Mouse (Mus musculus) monocyte, adult 2 months (primary cell): Measurements from ENCODE around the gene Slc16a2.

Experiments
- DNase-seq, 2 experiments: peaks; one replicate each; pipeline ENCODE4 v3.0.0; 2022; ENCODE audit warnings: low spot score in 2 of 2, low read depth in 1 of 2

Slc16a2 gene

GRCm38 (mm10) chrX:103741215-103742056, 80.3 kb downstream of the Slc16a2 start:
- DNase-seq: no peak

- no peak for DNase-seq
Observed at GRCm38 (mm10) chrX:103734041-103734625, 87.7 kb downstream of the Slc16a2 start.

GRCm38 (mm10) chrX:103733091-103733490, 88.7 kb downstream of the Slc16a2 start:
- DNase-seq: no peak

- no peak for DNase-seq
Observed at GRCm38 (mm10) chrX:103732033-103732703, 89.6 kb downstream of the Slc16a2 start.

- DNase-seq: no peak
Observed at GRCm38 (mm10) chrX:103722437-103722836, 99.3 kb downstream of the Slc16a2 start.

- DNase-seq: no peak
Observed at GRCm38 (mm10) chrX:103719618-103720185, 102.1 kb downstream of the Slc16a2 start.

- DNase-seq: no peak
Observed at GRCm38 (mm10) chrX:103712922-103713321, 108.9 kb downstream of the Slc16a2 start.

DNA sequence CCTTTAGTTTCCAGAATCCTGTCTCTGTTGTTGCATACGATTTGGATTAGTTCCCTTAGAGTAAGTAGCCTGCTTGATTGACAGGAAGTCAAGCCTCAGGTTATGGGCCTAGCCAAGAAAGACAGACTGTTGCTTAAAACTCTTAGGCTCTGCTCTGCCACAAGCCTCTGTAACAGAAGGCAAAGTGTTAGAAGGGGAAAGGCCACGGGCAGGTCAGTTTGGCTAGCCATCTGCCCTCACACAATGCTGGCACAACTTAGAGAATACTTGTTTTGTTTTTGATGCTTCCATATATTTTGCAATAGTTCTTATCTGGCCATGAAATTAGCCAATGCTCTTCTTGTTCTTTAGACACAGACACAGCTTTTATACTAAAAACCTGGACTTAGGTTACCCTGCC, 112.1 kb downstream of the Slc16a2 start:
- no peak for DNase-seq

DNA sequence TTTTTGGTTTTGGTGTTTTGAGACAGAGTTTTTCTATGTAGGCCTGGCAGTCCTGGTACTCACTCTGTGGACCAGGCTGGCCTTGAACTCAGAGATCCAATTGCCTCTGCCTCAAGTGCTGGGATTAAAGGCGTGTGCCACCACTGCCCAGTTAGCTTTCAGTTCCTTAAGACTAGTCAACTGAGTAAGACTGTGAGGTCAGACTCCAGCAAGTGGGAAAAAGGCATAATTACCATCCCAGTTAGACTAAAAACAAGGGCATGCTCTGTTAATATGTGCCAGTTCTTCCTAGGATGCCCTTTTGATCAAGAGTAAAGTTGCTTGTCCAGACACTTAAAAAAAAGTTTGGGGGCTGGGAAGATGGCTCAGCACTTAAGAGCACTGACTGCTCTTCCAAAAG, 113.2 kb downstream of the Slc16a2 start:
- DNase-seq: no peak

GRCm38 (mm10) chrX:103704611-103705010, 117.2 kb downstream of the Slc16a2 start:
- DNase-seq: no peak

GRCm38 (mm10) chrX:103704024-103704423, 117.8 kb downstream of the Slc16a2 start:
- no peak for DNase-seq

GRCm38 (mm10) chrX:103697796-103698195, 124.0 kb downstream of the Slc16a2 start:
- DNase-seq: no peak

GRCm38 (mm10) chrX:103696081-103696519, 125.7 kb downstream of the Slc16a2 start:
- DNase-seq: no peak

DNA sequence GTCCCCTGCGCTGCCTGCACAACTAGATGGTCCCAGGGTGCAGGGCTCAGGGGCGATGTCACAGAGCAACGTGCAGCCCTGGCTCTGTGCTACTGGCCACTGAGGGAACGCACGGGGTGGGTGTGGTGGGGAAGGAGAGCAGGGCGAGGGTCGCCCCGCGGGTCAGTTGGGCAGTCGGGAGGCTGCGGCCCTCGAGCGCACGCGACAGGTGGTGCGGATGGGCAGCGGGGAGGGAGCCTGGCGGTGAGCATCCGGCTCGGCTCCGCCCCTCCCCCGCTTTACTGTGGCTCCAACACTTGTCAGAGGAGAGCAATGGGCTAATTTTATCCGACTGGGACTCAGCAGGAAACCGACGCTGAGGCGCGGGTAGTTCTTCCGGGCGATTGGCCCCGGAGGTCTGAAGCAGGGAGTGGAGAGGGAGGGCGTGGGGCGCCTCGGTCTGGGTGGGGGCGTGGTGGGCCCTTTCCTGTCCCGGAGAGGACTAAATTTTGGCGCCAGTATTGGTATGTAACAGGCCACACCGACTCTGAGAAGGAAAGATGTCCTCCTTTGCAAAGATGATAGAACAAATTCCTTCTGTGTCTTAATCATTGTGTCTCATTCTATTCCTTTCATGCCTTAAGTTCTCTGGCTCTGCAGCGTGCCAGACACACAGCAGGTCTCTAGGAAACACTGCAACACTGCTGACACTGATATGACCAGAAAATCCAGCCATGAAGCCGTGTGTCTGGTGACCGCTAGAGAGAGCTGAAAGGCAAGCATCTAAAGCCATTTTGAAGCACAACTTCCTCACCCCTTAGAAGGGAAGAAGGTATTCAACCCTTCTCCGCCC, 126.4 kb downstream of the Slc16a2 start:
- DNase-seq: no peak

GRCm38 (mm10) chrX:103694787-103695164, 127.0 kb downstream of the Slc16a2 start:
- DNase-seq: no peak

DNA sequence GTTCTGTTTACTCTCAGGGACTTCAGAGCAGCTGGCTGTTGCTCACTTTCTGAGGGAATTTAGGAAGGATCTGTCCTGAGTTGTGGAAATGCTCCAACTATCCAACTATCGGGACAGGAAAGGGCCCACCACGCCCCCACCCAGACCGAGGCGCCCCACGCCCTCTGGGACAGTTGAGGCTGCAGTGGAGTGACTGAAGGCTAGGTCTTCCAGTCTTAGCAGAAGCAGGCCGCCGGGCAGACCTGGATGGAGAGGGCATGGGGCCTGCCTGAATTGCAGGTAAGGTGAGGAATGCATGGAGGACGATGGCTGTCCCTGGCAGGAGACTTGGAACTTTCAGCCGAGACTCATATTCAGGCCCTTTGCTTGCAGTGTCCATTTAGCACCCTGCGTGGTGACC, 127.4 kb downstream of the Slc16a2 start:
- no peak for DNase-seq

- no peak for DNase-seq
Observed at GRCm38 (mm10) chrX:103692916-103693315, 128.9 kb downstream of the Slc16a2 start.

GRCm38 (mm10) chrX:103688551-103688950, 133.2 kb downstream of the Slc16a2 start:
- DNase-seq: no peak

- DNase-seq: no peak
Observed at GRCm38 (mm10) chrX:103674674-103675073, 147.1 kb downstream of the Slc16a2 start.

DNA sequence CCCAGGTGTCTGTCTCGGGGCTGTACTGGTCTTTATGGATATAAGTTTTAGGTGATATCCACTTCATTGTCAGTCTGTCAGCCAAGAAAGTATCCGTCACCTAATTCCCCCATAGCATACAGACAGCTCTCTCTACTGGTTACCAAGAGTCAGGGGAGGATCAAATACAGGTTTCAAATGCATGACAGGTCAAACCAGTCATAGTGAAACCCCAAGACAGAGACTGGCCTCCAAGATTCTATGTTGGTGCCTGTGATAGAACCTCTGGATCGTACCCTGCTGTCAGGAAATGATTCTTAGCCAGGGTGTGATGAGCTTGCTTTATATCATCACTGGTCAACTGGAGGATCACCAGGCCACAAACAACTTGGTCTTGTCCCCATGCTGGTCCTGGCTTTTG, 148.0 kb downstream of the Slc16a2 start:
- DNase-seq: no peak

DNA sequence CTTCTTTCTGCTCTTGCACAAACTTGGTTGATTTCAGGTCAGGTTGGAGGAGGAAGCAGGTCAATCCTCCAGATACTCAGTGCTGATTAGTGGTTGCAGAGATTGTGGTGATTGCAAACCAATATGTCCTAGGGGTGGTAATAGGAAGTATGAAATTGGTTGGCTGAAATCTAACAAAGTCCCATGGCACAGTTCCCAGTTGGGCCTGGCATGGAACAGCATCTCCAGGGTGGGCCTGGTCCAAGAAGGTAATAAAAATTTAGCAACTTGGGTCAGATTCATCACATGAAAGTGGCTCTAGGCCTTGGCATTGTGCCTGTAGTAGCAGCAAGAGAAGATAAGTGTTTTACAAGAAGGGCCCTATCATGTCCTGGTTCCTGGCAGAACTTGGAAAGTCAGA, 151.5 kb downstream of the Slc16a2 start:
- DNase-seq: no peak
